8 mouse cellular contexts compared by ENCODE assay signal in genomic region chr6:92092737-92093136, GRCm38 (mm10). TPM values are rescaled to one million over a fixed set of nuclear protein-coding genes. Genes with fewer than 3 reads are reported as not detected.
DNase-seq lines count a peak whose midpoint lies in the region; ATAC-seq and TF ChIP-seq lines count a peak whose summit lies in the region.

No protein-coding gene starts in this region.

- H3K9me3 ChIP-seq in kidney, embryonic 15.5 days (replicated peaks): no peaks in the 10 kb centered on the region
- no peaks in the 10 kb centered on the region for H3K9me3 ChIP-seq in hindbrain, embryonic 16.5 days (ENCODE audit: control insufficient read depth, low read length)

- H3K4me3 ChIP-seq in kidney, embryonic 15.5 days (replicated peaks): peak overlapping the region; percentile 99
- H3K4me3 ChIP-seq in hindbrain, embryonic 16.5 days (ENCODE audit: low read length): peak overlapping the region; percentile 98
- peak overlapping the region; percentile 58 for H3K4me3 ChIP-seq in myocyte

- DNase-seq in kidney, postnatal 4 days: no peak
- DNase-seq in embryo, embryonic 11 days: peak; percentile 6
- no peak for DNase-seq in frontal cortex, adult 2 months (ENCODE audit: extremely low spot score in 1 of 2, low spot score in 1 of 2)
- DNase-seq in adrenal gland, adult 18-20 months (ENCODE audit: low spot score in 2 of 2): no peak
- DNase-seq in c-Kit-positive CD71-positive TER-119-positive erythroid progenitor cells, embryonic 14.5 days (ENCODE audit: low spot score): no peak

- no peaks in the 10 kb centered on the region for H3K36me3 ChIP-seq in kidney, embryonic 15.5 days
- no peaks in the 10 kb centered on the region for H3K36me3 ChIP-seq in hindbrain, embryonic 16.5 days (ENCODE audit: control insufficient read depth, insufficient read depth, low read length)
- H3K36me3 ChIP-seq in myocyte (ENCODE audit: control insufficient read depth, insufficient read depth): no peaks in the 10 kb centered on the region

- H3ac ChIP-seq in myocyte (ENCODE audit: control insufficient read depth, insufficient read length): peak overlapping the region; percentile 79

- H3K27me3 ChIP-seq in kidney, embryonic 15.5 days: no peaks in the 10 kb centered on the region
- H3K27me3 ChIP-seq in hindbrain, embryonic 16.5 days (replicated peaks; ENCODE audit: control insufficient read depth, insufficient read depth, low read length): no peaks in the 10 kb centered on the region
- H3K27me3 ChIP-seq in myocyte (ENCODE audit: control insufficient read depth, insufficient read depth, insufficient read length): no peaks in the 10 kb centered on the region

- peak overlapping the region; percentile 75 for H3K4me2 ChIP-seq in kidney, embryonic 15.5 days
- peak overlapping the region; percentile 74 for H3K4me2 ChIP-seq in hindbrain, embryonic 16.5 days (ENCODE audit: low read length)
- H3K4me2 ChIP-seq in myocyte (ENCODE audit: low read depth): peak overlapping the region; percentile 91

- WGBS in kidney, embryonic 15.5 days: 19% methylated on average over 3 of the region's 3 CpGs
- WGBS in hindbrain, embryonic 16.5 days: 10% methylated on average over 3 of the region's 3 CpGs

- peaks cover 46% of the 10 kb centered on the region for H3K4me1 ChIP-seq in kidney, embryonic 15.5 days
- peaks cover 28% of the 10 kb centered on the region for H3K4me1 ChIP-seq in hindbrain, embryonic 16.5 days (ENCODE audit: control insufficient read depth, insufficient read depth, low read depth, low read length)

- H3K27ac ChIP-seq in kidney, embryonic 15.5 days: peak overlapping the region; percentile 100
- peak overlapping the region; percentile 100 for H3K27ac ChIP-seq in hindbrain, embryonic 16.5 days (ENCODE audit: low read depth, low read length)

- peaks cover 55% of the 10 kb centered on the region for H3K79me2 ChIP-seq in myocyte (ENCODE audit: control insufficient read depth, insufficient read depth)

- no peak for TF ChIP-seq POLR2A in myocyte (IDR thresholded peaks at IDR 0.05; ENCODE audit: insufficient read length, low read depth)

- peak overlapping the region; percentile 97 for H3K9ac ChIP-seq in kidney, embryonic 15.5 days
- peak overlapping the region; percentile 99 for H3K9ac ChIP-seq in hindbrain, embryonic 16.5 days (ENCODE audit: low read depth, low read length)

- ATAC-seq in kidney, embryonic 15.5 days (replicated peaks; ENCODE audit: low FRiP score): no peak
- no peak for ATAC-seq in hindbrain, embryonic 16.5 days

TF ChIP-seq in myocyte, 11 proteins besides CTCF, POLR2A, EP300 and RAD21:
- TF ChIP-seq POLR2AphosphoS2 (IDR thresholded peaks at IDR 0.05; ENCODE audit: insufficient read length, low read depth): no peak
- no peak for TF ChIP-seq REST (IDR thresholded peaks at IDR 0.05; ENCODE audit: insufficient read depth, insufficient read length)
- no peak for TF ChIP-seq TCF3 (IDR thresholded peaks at IDR 0.05; ENCODE audit: insufficient read length, low read depth)
- no peak for TF ChIP-seq TCF12 (IDR thresholded peaks at IDR 0.05; ENCODE audit: insufficient read depth, poor library complexity, severe bottlenecking)
- TF ChIP-seq CEBPB (IDR thresholded peaks at IDR 0.05; ENCODE audit: insufficient read depth, poor library complexity, severe bottlenecking): no peak
- TF ChIP-seq SRF (IDR thresholded peaks at IDR 0.05; ENCODE audit: control insufficient read depth, insufficient read length, low read depth): no peak
- TF ChIP-seq MAX (IDR thresholded peaks at IDR 0.05; ENCODE audit: low read depth): no peak
- no peak for TF ChIP-seq MYOD1 (IDR thresholded peaks at IDR 0.05; ENCODE audit: control insufficient read depth in 1 of 3, insufficient read length in 2 of 3, low read depth in 2 of 3)
- no peak for TF ChIP-seq MYOG (IDR thresholded peaks at IDR 0.05; ENCODE audit: control insufficient read depth in 1 of 3, insufficient read depth in 1 of 3, insufficient read length in 2 of 3, low read depth in 2 of 3)
- no peak for TF ChIP-seq E2F4 (IDR thresholded peaks at IDR 0.05; ENCODE audit: insufficient read depth)
- no peak for TF ChIP-seq USF1 (IDR thresholded peaks at IDR 0.05; ENCODE audit: low read depth)
TF ChIP-seq in myocyte: peak in this region for 0.

RNA-seq across cellular contexts. Expression of gene Nr2c2, which starts 1.5 kb away (rescaled TPM):
- 18.8 and 19.8 TPM in 2 replicates for polyA plus RNA-seq in kidney, embryonic 15.5 days (2015; fragmentation: Nextera tagmentation; extraction: Ambion mirVana)
- 16.0 and 16.5 TPM in 2 replicates for polyA plus RNA-seq in hindbrain, embryonic 16.5 days (2015; fragmentation: Nextera tagmentation; extraction: Ambion mirVana)
- polyA plus RNA-seq in myocyte (2012; fragmentation: generic; extraction: Trizol): 5.8 TPM
- polyA plus RNA-seq in frontal cortex, adult 2 months (2012; rRNA removed): 41.5 and 44.2 TPM in 2 replicates
- total RNA-seq in adrenal gland, adult 18-20 months (2021): 10 to 100 TPM; 27.4 to 31.7 TPM
